Comparison of ENCODE assay signal across 8 mouse cellular contexts in genomic region chr11:59707481-59707880, GRCm38 (mm10). TPM values are rescaled to one million over a fixed set of nuclear protein-coding genes. Genes with fewer than 3 reads are reported as not detected.
DNase-seq lines count a peak whose midpoint lies in the region; ATAC-seq and TF ChIP-seq lines count a peak whose summit lies in the region.

No protein-coding gene starts in this region.

- 49% methylated on average over 2 of the region's 2 CpGs for WGBS in heart, embryonic 13.5 days
- 65% methylated on average over 2 of the region's 2 CpGs for WGBS in liver, embryonic 16.5 days (ENCODE audit: insufficient replicate concordance)

- no peak for TF ChIP-seq POLR2A in ES-Bruce4 (IDR thresholded peaks at IDR 0.05; ENCODE audit: insufficient read depth, low read length)

- no peak for TF ChIP-seq EP300 in ES-Bruce4 (IDR thresholded peaks at IDR 0.05; ENCODE audit: insufficient read depth, low read depth, low read length)

- H3K27ac ChIP-seq in ES-Bruce4 (ENCODE audit: insufficient read depth, low read length): 0 out of 2 replicates have a peak overlapping the region, but pooled peaks have one; percentile 42
- peak overlapping the region; percentile 96 for H3K27ac ChIP-seq in heart, embryonic 13.5 days (replicated peaks)
- peak overlapping the region; percentile 38; the same call in 1 of the 2 replicates for H3K27ac ChIP-seq in liver, embryonic 16.5 days (ENCODE audit: low read length)

- H3K4me3 ChIP-seq in ES-Bruce4 (ENCODE audit: low read depth, low read length): no peak overlapping the region
- H3K4me3 ChIP-seq in heart, embryonic 13.5 days: 0 out of 2 replicates have a peak overlapping the region, but pooled peaks have one; percentile 6
- H3K4me3 ChIP-seq in liver, embryonic 16.5 days (ENCODE audit: low read depth, low read length): no peak overlapping the region

- peak overlapping the region; percentile 55 for H3K4me2 ChIP-seq in heart, embryonic 13.5 days
- H3K4me2 ChIP-seq in liver, embryonic 16.5 days (ENCODE audit: low read depth, low read length): no peak overlapping the region

- H3K9me3 ChIP-seq in ES-Bruce4 (replicated peaks; ENCODE audit: control insufficient read depth, insufficient read depth, low read length, poor library complexity, severe bottlenecking): no peaks in the 10 kb centered on the region
- no peaks in the 10 kb centered on the region for H3K9me3 ChIP-seq in heart, embryonic 13.5 days
- H3K9me3 ChIP-seq in liver, embryonic 16.5 days (replicated peaks; ENCODE audit: control insufficient read depth, low read length): no peaks in the 10 kb centered on the region

- H3K36me3 ChIP-seq in ES-Bruce4 (ENCODE audit: control insufficient read depth, insufficient read depth, low read length, poor library complexity, severe bottlenecking): no peaks in the 10 kb centered on the region
- H3K36me3 ChIP-seq in heart, embryonic 13.5 days: peaks cover 4% of the 10 kb centered on the region
- no peaks in the 10 kb centered on the region for H3K36me3 ChIP-seq in liver, embryonic 16.5 days (ENCODE audit: control insufficient read depth, insufficient read depth)

- no peak for ATAC-seq in heart, embryonic 13.5 days (ENCODE audit: extremely low read depth, insufficient number of reproducible peaks, low FRiP score, low TSS enrichment)
- ATAC-seq in liver, embryonic 16.5 days (ENCODE audit: low read depth): no peak

- no peaks in the 10 kb centered on the region for H3K27me3 ChIP-seq in ES-Bruce4 (ENCODE audit: control insufficient read depth, insufficient read depth, low read length, poor library complexity, severe bottlenecking)
- no peaks in the 10 kb centered on the region for H3K27me3 ChIP-seq in heart, embryonic 13.5 days (replicated peaks)
- H3K27me3 ChIP-seq in liver, embryonic 16.5 days (ENCODE audit: control insufficient read depth, insufficient read depth, low read depth, low read length): no peaks in the 10 kb centered on the region

- no peak overlapping the region for H3K9ac ChIP-seq in ES-Bruce4 (ENCODE audit: low read depth, poor library complexity, severe bottlenecking)
- H3K9ac ChIP-seq in heart, embryonic 13.5 days: peak overlapping the region; percentile 78
- H3K9ac ChIP-seq in liver, embryonic 16.5 days (ENCODE audit: low read depth, low read length): no peak overlapping the region

- peaks cover 3% of the 10 kb centered on the region for H3K4me1 ChIP-seq in ES-Bruce4 (ENCODE audit: control insufficient read depth, insufficient read depth, low read length)
- peaks cover 73% of the 10 kb centered on the region for H3K4me1 ChIP-seq in heart, embryonic 13.5 days
- no peaks in the 10 kb centered on the region for H3K4me1 ChIP-seq in liver, embryonic 16.5 days (ENCODE audit: control insufficient read depth, low read depth, low read length)

- no peak for TF ChIP-seq CTCF in ES-Bruce4 (IDR thresholded peaks at IDR 0.05; ENCODE audit: low read depth, low read length)

- DNase-seq in heart, adult 11 months: peak; percentile 95
- no peak for DNase-seq in heart, postnatal 4 days
- DNase-seq in MN1 (ENCODE audit: low spot score): no peak
- DNase-seq in ovary, postnatal 10 days (ENCODE audit: low spot score): no peak
- no peak for DNase-seq in testis, postnatal 14 days (ENCODE audit: low spot score)

RNA-seq across cellular contexts. Expression of gene Mprip, which starts 46.4 kb away (rescaled TPM):
- total RNA-seq in heart, postnatal 4 days (2021): 100 to 1,000 TPM; 220 to 241 TPM
- 85.9 and 89.9 TPM in 2 replicates for polyA plus RNA-seq in ES-Bruce4 (2011; ENCODE audit: insufficient read depth, insufficient read length, low read depth, missing spikeins)
- polyA plus RNA-seq in heart, embryonic 13.5 days (2015; fragmentation: Nextera tagmentation; extraction: Ambion mirVana): 25.0 and 26.7 TPM in 2 replicates
- polyA plus RNA-seq in liver, embryonic 16.5 days (2015; fragmentation: Nextera tagmentation; extraction: Ambion mirVana): 5.7 and 6.6 TPM in 2 replicates

Comparison
In these comparisons a context has a peak if more than half of its experiments do, and no peak if none do; other contexts are left out.
1. H3K27ac ChIP-seq: peak in every context shown above with its lines; median percentile 96 in heart, embryonic 13.5 days; 42 in ES-Bruce4; 38 in liver, embryonic 16.5 days.